Mouse (Mus musculus): ENCODE measurements around the gene Znrf1. TPM values are rescaled to one million over a fixed set of nuclear protein-coding genes. Genes with fewer than 3 reads are reported as not detected.

Znrf1 gene
- polyA plus RNA-seq, 1 experiment from 2014 or later: 4.8 TPM

- H3K4me2 ChIP-seq (ENCODE audit: low read depth, low read length): no peak overlapping the region
- H3K4me1 ChIP-seq (ENCODE audit: control insufficient read depth, low read depth, low read length): peaks cover 32% of the 10 kb centered on the region
- H3K27ac ChIP-seq (ENCODE audit: low read length): no peak overlapping the region
- H3K9ac ChIP-seq (ENCODE audit: low read depth, low read length): no peak overlapping the region
- no peaks in the 10 kb centered on the region for H3K36me3 ChIP-seq (ENCODE audit: control insufficient read depth, insufficient read depth)
- no peaks in the 10 kb centered on the region for H3K9me3 ChIP-seq (replicated peaks; ENCODE audit: control insufficient read depth, low read length)
- H3K27me3 ChIP-seq (ENCODE audit: control insufficient read depth, insufficient read depth, low read depth, low read length): no peaks in the 10 kb centered on the region
- WGBS (ENCODE audit: insufficient replicate concordance): 35% methylated on average over 3 of the region's 3 CpGs
- ATAC-seq (ENCODE audit: low read depth): no peak
- no peak overlapping the region for H3K4me3 ChIP-seq (ENCODE audit: low read depth, low read length)
Observed at GRCm38 (mm10) chr8:111594044-111594840, 58.3 kb downstream of the Znrf1 start.

GRCm38 (mm10) chr8:111594951-111595350 is 59.1 kb downstream of the Znrf1 start:
- Histone ChIP-seq H3K4me3 (ENCODE audit: low read depth, low read length) (no peak overlapping the region), H3K9me3 (replicated peaks; ENCODE audit: control insufficient read depth, low read length) (no peaks in the 10 kb centered on the region), H3K27ac (ENCODE audit: low read length) (no peak overlapping the region), H3K27me3 (ENCODE audit: control insufficient read depth, insufficient read depth, low read depth, low read length) (no peaks in the 10 kb centered on the region), H3K4me2 (ENCODE audit: low read depth, low read length) (no peak overlapping the region), H3K9ac (ENCODE audit: low read depth, low read length) (no peak overlapping the region), H3K36me3 (ENCODE audit: control insufficient read depth, insufficient read depth) (no peaks in the 10 kb centered on the region), H3K4me1 (ENCODE audit: control insufficient read depth, low read depth, low read length) (peaks cover 32% of the 10 kb centered on the region)
- ATAC-seq (ENCODE audit: low read depth): no peak
- 54% methylated on average over 2 of the region's 2 CpGs for WGBS (ENCODE audit: insufficient replicate concordance)

GRCm38 (mm10) chr8:111595712-111596484 is 60.0 kb downstream of the Znrf1 start:
- peak overlapping the region; percentile 56 for H3K4me2 ChIP-seq (ENCODE audit: low read depth, low read length)
- no peaks in the 10 kb centered on the region for H3K9me3 ChIP-seq (replicated peaks; ENCODE audit: control insufficient read depth, low read length)
- no peaks in the 10 kb centered on the region for H3K27me3 ChIP-seq (ENCODE audit: control insufficient read depth, insufficient read depth, low read depth, low read length)
- H3K9ac ChIP-seq (ENCODE audit: low read depth, low read length): 0 out of 2 replicates have a peak overlapping the region, but pooled peaks have one; percentile 11
- peak overlapping the region; percentile 62; the same call in 1 of the 2 replicates for H3K27ac ChIP-seq (ENCODE audit: low read length)
- H3K36me3 ChIP-seq (ENCODE audit: control insufficient read depth, insufficient read depth): no peaks in the 10 kb centered on the region
- peak overlapping the region; percentile 39 for H3K4me3 ChIP-seq (ENCODE audit: low read depth, low read length)
- ATAC-seq (ENCODE audit: low read depth): peak; percentile 83
- H3K4me1 ChIP-seq (ENCODE audit: control insufficient read depth, low read depth, low read length): peaks cover 32% of the 10 kb centered on the region
- WGBS (ENCODE audit: insufficient replicate concordance): 5% methylated on average over 15 of the region's 15 CpGs

- no peak overlapping the region for H3K9ac ChIP-seq (ENCODE audit: low read depth, low read length)
- ATAC-seq (ENCODE audit: low read depth): 0 out of 2 replicates have a peak, but pooled peaks have one; percentile 19
- no peaks in the 10 kb centered on the region for H3K36me3 ChIP-seq (ENCODE audit: control insufficient read depth, insufficient read depth)
- H3K4me3 ChIP-seq (ENCODE audit: low read depth, low read length): no peak overlapping the region
- WGBS (ENCODE audit: insufficient replicate concordance): 9% methylated on average over 3 of the region's 3 CpGs
- no peaks in the 10 kb centered on the region for H3K9me3 ChIP-seq (replicated peaks; ENCODE audit: control insufficient read depth, low read length)
- H3K4me1 ChIP-seq (ENCODE audit: control insufficient read depth, low read depth, low read length): peaks cover 32% of the 10 kb centered on the region
- peak overlapping the region; percentile 29 for H3K27ac ChIP-seq (ENCODE audit: low read length)
- H3K27me3 ChIP-seq (ENCODE audit: control insufficient read depth, insufficient read depth, low read depth, low read length): no peaks in the 10 kb centered on the region
- H3K4me2 ChIP-seq (ENCODE audit: low read depth, low read length): peak overlapping the region; percentile 56; the same call in 1 of the 2 replicates
Observed at GRCm38 (mm10) chr8:111596485-111596821, 60.6 kb downstream of the Znrf1 start.

- Histone ChIP-seq H3K27ac (ENCODE audit: low read length) (peak overlapping the region; percentile 11; the same call in 1 of the 2 replicates), H3K27me3 (ENCODE audit: control insufficient read depth, insufficient read depth, low read depth, low read length) (no peaks in the 10 kb centered on the region), H3K4me1 (ENCODE audit: control insufficient read depth, low read depth, low read length) (peaks cover 32% of the 10 kb centered on the region), H3K4me3 (ENCODE audit: low read depth, low read length) (no peak overlapping the region), H3K4me2 (ENCODE audit: low read depth, low read length) (no peak overlapping the region), H3K9ac (ENCODE audit: low read depth, low read length) (no peak overlapping the region), H3K36me3 (ENCODE audit: control insufficient read depth, insufficient read depth) (no peaks in the 10 kb centered on the region), H3K9me3 (replicated peaks; ENCODE audit: control insufficient read depth, low read length) (no peaks in the 10 kb centered on the region)
- no peak for ATAC-seq (ENCODE audit: low read depth)
- WGBS (ENCODE audit: insufficient replicate concordance): 60% methylated on average over 1 of the region's 1 CpGs
Observed at GRCm38 (mm10) chr8:111597310-111597709, 61.4 kb downstream of the Znrf1 start.

GRCm38 (mm10) chr8:111599707-111600444 is 64.0 kb downstream of the Znrf1 start:
- H3K4me2 ChIP-seq (ENCODE audit: low read depth, low read length): no peak overlapping the region
- no peak overlapping the region for H3K4me3 ChIP-seq (ENCODE audit: low read depth, low read length)
- WGBS (ENCODE audit: insufficient replicate concordance): 44% methylated on average over 9 of the region's 9 CpGs
- H3K27me3 ChIP-seq (ENCODE audit: control insufficient read depth, insufficient read depth, low read depth, low read length): no peaks in the 10 kb centered on the region
- H3K9me3 ChIP-seq (replicated peaks; ENCODE audit: control insufficient read depth, low read length): no peaks in the 10 kb centered on the region
- no peaks in the 10 kb centered on the region for H3K36me3 ChIP-seq (ENCODE audit: control insufficient read depth, insufficient read depth)
- H3K9ac ChIP-seq (ENCODE audit: low read depth, low read length): no peak overlapping the region
- H3K27ac ChIP-seq (ENCODE audit: low read length): no peak overlapping the region
- ATAC-seq (ENCODE audit: low read depth): no peak
- peaks cover 22% of the 10 kb centered on the region for H3K4me1 ChIP-seq (ENCODE audit: control insufficient read depth, low read depth, low read length)

- 80% methylated on average over 4 of the region's 4 CpGs for WGBS (ENCODE audit: insufficient replicate concordance)
- peaks cover 8% of the 10 kb centered on the region for H3K4me1 ChIP-seq (ENCODE audit: control insufficient read depth, low read depth, low read length)
- ATAC-seq (ENCODE audit: low read depth): no peak
- no peak overlapping the region for H3K4me2 ChIP-seq (ENCODE audit: low read depth, low read length)
- H3K9me3 ChIP-seq (replicated peaks; ENCODE audit: control insufficient read depth, low read length): no peaks in the 10 kb centered on the region
- H3K9ac ChIP-seq (ENCODE audit: low read depth, low read length): no peak overlapping the region
- H3K27ac ChIP-seq (ENCODE audit: low read length): no peak overlapping the region
- H3K36me3 ChIP-seq (ENCODE audit: control insufficient read depth, insufficient read depth): no peaks in the 10 kb centered on the region
- H3K4me3 ChIP-seq (ENCODE audit: low read depth, low read length): no peak overlapping the region
- H3K27me3 ChIP-seq (ENCODE audit: control insufficient read depth, insufficient read depth, low read depth, low read length): no peaks in the 10 kb centered on the region
Observed at GRCm38 (mm10) chr8:111602050-111602449, 66.2 kb downstream of the Znrf1 start.

GRCm38 (mm10) chr8:111604986-111605385 is 69.1 kb downstream of the Znrf1 start:
- no peaks in the 10 kb centered on the region for H3K9me3 ChIP-seq (replicated peaks; ENCODE audit: control insufficient read depth, low read length)
- no peak overlapping the region for H3K9ac ChIP-seq (ENCODE audit: low read depth, low read length)
- H3K4me2 ChIP-seq (ENCODE audit: low read depth, low read length): no peak overlapping the region
- H3K27me3 ChIP-seq (ENCODE audit: control insufficient read depth, insufficient read depth, low read depth, low read length): no peaks in the 10 kb centered on the region
- 72% methylated on average over 2 of the region's 2 CpGs for WGBS (ENCODE audit: insufficient replicate concordance)
- H3K4me1 ChIP-seq (ENCODE audit: control insufficient read depth, low read depth, low read length): no peaks in the 10 kb centered on the region
- H3K27ac ChIP-seq (ENCODE audit: low read length): no peak overlapping the region
- H3K4me3 ChIP-seq (ENCODE audit: low read depth, low read length): no peak overlapping the region
- H3K36me3 ChIP-seq (ENCODE audit: control insufficient read depth, insufficient read depth): no peaks in the 10 kb centered on the region
- ATAC-seq (ENCODE audit: low read depth): no peak
